Mouse (Mus musculus) limb, embryonic 15.5 days (tissue): ENCODE measurements around the gene Sppl2a. TPM values are rescaled to one million over a fixed set of nuclear protein-coding genes. Genes with fewer than 3 reads are reported as not detected.
A peak's percentile ranks its signal among the peaks of the same experiment; 100 is the strongest.

Experiments used
- ATAC-seq: fragments of 200-750 bp; cut with Nextera tagmentation; 2 replicates; pipeline ENCODE4 v1.8.0; 2017; ENCODE audit warnings: low read depth, moderate TSS enrichment; ENCODE audit not compliant: insufficient number of reproducible peaks, low FRiP score, low TSS enrichment
- H3K27ac ChIP-seq: fragments of 300-500 bp; sonication (generic); 2 replicates; pipeline ENCODE4 v1.5.1; 2015; ENCODE audit warnings: moderate library complexity, mild to moderate bottlenecking, inconsistent platforms
- H3K27me3 ChIP-seq: fragments of 300-500 bp; sonication (generic); 2 replicates; pipeline ENCODE4 v1.6.1; 2015; ENCODE audit warnings: inconsistent platforms
- H3K36me3 ChIP-seq: fragments of 300-500 bp; sonication (generic); 2 replicates; pipeline ENCODE4 v1.6.1; 2015; ENCODE audit warnings: inconsistent platforms
- H3K4me1 ChIP-seq: fragments of 300-500 bp; sonication (generic); 2 replicates; pipeline ENCODE4 v1.6.1; 2015; ENCODE audit warnings: inconsistent platforms
- H3K4me2 ChIP-seq: fragments of 300-500 bp; sonication (generic); 2 replicates; pipeline ENCODE4 v1.6.1; 2015; ENCODE audit warnings: mild to moderate bottlenecking, inconsistent platforms
- H3K4me3 ChIP-seq: fragments of 300-500 bp; sonication (generic); 2 replicates; pipeline ENCODE4 v1.5.1; 2015; ENCODE audit warnings: mild to moderate bottlenecking, inconsistent platforms
- H3K9ac ChIP-seq: fragments of 300-500 bp; sonication (generic); 2 replicates; pipeline ENCODE4 v1.6.1; 2015; ENCODE audit warnings: inconsistent platforms
- H3K9me3 ChIP-seq: fragments of 300-500 bp; sonication (generic); 2 replicates; pipeline ENCODE4 v1.6.1; 2016; ENCODE audit warnings: inconsistent platforms
- WGBS: fragments of 180-500 bp; shearing (Covaris S2); methylation state at CpG from one replicate; pipeline ENCODE4 v1.1.7; 2015; 5-methylcytosine and 5-hydroxymethylcytosine counted together
- polyA plus RNA-seq: library from polyadenylated mRNA; unstranded; fragments of >200 nt; fragmentation: Nextera tagmentation; extraction: Ambion mirVana; gene quantifications from 2 replicates; pipeline ENCODE4 v1.2.1, GENCODE M21; 2015

Sppl2a gene
- polyA plus RNA-seq, 1 experiment from 2014 or later, result 62.7 TPM

DNA sequence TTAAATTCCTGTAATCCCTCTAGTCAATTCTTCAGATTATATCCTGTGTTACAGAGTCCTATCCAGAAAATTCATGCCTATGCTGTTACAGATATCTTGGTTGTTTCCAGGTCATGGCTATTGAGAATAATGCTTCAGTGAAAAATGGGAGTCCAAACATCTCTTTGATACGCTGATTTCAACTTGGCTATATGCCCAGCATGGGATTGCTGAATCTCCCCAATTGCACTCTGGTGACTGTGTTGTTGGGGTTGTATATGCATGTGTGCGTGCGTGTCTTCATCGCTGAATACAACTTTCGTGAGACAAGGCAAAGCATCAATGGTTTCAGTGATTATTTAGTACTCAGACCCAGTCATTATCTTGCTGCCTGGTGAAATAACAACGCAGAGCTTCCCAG, 5.0 kb upstream of the Sppl2a start:
- Histone ChIP-seq H3K4me3 (no peak overlapping the region), H3K4me1 (peaks cover 3% of the 10 kb centered on the region; the same call in 1 of the 2 replicates), H3K36me3 (no peaks in the 10 kb centered on the region), H3K27ac (no peak overlapping the region), H3K4me2 (no peak overlapping the region), H3K9me3 (no peaks in the 10 kb centered on the region), H3K27me3 (no peaks in the 10 kb centered on the region), H3K9ac (no peak overlapping the region)
- 73% methylated on average over 6 of the region's 6 CpGs for WGBS
- ATAC-seq, result no peak

DNA sequence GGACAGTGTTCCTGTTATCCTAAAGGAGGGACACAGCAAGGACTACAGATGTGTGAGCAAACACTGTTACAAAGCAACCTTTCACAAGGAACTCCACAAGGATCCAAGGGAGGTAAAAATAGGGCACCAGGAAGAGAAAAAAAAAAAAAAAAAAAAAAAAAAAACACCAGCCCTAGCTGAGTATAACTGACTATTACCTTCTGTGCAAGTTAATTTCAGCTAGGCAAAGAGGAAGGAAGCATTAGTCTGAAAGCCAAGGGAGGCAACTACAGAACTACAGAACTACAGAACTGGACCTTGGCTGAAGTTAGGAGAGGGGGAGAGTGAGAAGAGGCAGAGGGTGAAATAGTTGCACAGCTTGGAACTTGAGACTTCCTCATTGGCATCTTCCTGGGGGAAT, 886 bp upstream of the Sppl2a start:
- 0 out of 2 replicates have a peak overlapping the region, but pooled peaks have one; percentile 61 for H3K4me3 ChIP-seq
- H3K4me1 ChIP-seq, result peaks cover 3% of the 10 kb centered on the region; the same call in 1 of the 2 replicates
- H3K27ac ChIP-seq, result peak overlapping the region; percentile 99
- H3K9me3 ChIP-seq, result no peaks in the 10 kb centered on the region
- H3K36me3 ChIP-seq, result peaks cover 4% of the 10 kb centered on the region; the same call in 1 of the 2 replicates
- H3K4me2 ChIP-seq, result no peak overlapping the region
- H3K9ac ChIP-seq, result no peak overlapping the region
- H3K27me3 ChIP-seq, result no peaks in the 10 kb centered on the region
- no peak for ATAC-seq

DNA sequence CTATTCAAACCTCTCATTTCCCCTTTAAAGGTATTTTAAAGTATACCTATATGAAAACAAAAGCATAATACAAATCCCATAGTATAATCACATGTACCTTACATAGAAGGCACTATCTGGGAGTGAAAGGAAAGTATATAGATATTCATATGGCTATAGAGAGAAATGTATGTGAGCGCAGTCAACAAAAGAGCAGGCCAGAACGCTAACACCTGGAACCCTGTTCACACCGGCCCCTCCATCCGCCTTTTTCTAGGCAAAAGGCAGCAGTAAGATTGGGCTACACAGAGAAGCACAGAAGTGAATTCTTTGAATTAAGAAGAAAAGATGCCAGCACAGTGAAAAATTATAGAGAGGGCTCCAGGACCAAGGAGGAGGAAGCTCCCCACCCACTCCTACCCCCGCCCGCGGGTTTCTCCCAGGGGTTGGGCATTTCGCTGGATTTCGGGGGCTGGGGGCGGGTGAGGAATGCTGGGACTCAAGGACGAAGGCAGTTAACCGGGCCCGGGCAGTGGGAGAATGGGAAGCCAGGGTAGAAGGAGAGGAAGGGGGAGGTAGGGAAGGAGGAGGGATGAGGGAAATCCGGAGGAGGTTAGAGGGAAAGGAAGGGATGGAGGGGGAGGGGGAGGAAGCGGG, 656 bp downstream of the Sppl2a start:
- no peaks in the 10 kb centered on the region for H3K9me3 ChIP-seq
- H3K27me3 ChIP-seq, result no peaks in the 10 kb centered on the region
- H3K9ac ChIP-seq, result peak overlapping the region; percentile 74
- 2% methylated on average over 14 of the region's 15 CpGs for WGBS
- H3K4me2 ChIP-seq, result peak overlapping the region; percentile 56
- H3K4me1 ChIP-seq, result peaks cover 3% of the 10 kb centered on the region; the same call in 1 of the 2 replicates
- peaks cover 4% of the 10 kb centered on the region for H3K36me3 ChIP-seq
- H3K27ac ChIP-seq, result peak overlapping the region; percentile 99
- peak overlapping the region; percentile 61 for H3K4me3 ChIP-seq
- peak; percentile 3; the same call in 1 of the 2 replicates for ATAC-seq

DNA sequence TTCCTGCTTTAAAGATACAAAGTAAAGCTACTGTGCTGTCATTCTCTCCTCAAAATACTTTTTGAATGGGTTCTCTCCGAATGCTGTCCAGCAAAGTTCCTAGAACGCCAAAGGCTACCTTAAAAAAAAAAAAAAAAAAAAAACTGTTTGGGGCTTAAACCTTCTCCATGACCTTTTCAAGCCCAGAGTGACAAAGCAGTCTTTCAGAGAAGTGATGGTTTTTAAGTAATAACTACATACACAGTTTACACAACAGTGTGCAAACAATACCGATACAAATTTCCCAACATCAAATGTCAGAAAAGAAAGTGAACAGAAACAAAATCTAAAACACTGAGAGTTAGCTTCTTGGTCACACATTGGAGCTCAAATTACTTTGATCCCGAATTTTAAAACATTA, 1.3 kb downstream of the Sppl2a start:
- peaks cover 3% of the 10 kb centered on the region; the same call in 1 of the 2 replicates for H3K4me1 ChIP-seq
- peak overlapping the region; percentile 56 for H3K4me2 ChIP-seq
- peak overlapping the region; percentile 61 for H3K4me3 ChIP-seq
- H3K27me3 ChIP-seq, result no peaks in the 10 kb centered on the region
- H3K36me3 ChIP-seq, result peaks cover 10% of the 10 kb centered on the region
- H3K9me3 ChIP-seq, result no peaks in the 10 kb centered on the region
- no peak overlapping the region for H3K9ac ChIP-seq
- peak overlapping the region; percentile 22; the same call in 1 of the 2 replicates for H3K27ac ChIP-seq
- no peak for ATAC-seq
- 49% methylated on average over 4 of the region's 4 CpGs for WGBS

DNA sequence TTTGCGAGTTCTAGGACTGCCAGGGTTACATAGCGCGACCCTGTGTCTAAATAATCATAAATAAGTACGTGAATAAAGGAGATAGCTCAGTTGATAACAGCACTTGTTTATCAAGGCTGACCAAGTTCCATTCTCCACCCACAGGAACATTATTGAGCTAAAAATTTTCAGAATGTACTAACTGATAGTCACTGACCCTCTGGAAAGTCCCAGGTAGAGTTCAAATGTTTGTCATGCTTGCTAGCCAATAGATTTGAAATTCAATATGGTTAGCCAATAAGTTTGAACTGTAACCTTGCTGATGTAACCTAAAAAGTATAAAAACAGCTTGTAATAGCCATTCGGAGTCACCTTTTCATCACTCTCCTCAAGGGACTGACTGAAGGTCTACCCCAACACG, 4.4 kb downstream of the Sppl2a start:
- ATAC-seq, result no peak
- Histone ChIP-seq H3K27me3 (no peaks in the 10 kb centered on the region), H3K4me1 (no peaks in the 10 kb centered on the region), H3K36me3 (peaks cover 22% of the 10 kb centered on the region), H3K9ac (no peak overlapping the region), H3K9me3 (no peaks in the 10 kb centered on the region), H3K4me2 (no peak overlapping the region), H3K4me3 (no peak overlapping the region), H3K27ac (no peak overlapping the region)
- 89% methylated on average over 6 of the region's 6 CpGs for WGBS

DNA sequence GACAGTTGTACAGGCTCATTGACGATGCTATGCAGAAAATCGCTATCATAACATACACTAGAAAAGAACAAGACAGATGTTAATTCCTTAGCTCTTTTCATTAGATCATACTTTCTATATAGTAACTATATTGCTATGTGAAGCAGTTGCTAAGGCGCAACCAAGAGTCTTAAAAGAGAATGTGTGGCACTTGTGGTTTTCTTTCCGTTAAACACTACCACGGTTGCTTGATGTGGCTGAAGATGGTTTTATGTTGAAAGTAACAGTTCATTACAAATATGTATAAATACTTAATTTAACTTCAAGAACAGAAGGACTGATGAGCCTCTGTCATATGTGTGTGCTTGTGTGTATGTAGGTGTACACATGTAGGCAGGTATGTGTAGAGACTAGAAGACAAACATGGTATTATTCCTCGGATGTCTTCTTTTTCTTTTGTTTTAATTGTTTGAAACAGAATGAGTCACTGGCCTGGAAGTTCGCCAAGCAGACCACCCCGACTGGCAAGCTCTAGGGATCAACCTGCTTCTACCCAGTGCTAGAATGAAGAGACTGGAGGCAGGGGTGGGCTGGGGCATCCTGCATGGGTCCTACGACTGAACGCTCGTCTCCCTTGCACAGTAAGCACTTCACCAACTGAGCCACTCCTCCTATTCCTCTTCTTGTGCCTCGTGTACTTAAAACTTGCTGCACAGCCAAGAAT, 12.5 kb downstream of the Sppl2a start:
- ATAC-seq, result no peak
- H3K4me1 ChIP-seq, result no peaks in the 10 kb centered on the region
- H3K9ac ChIP-seq, result no peak overlapping the region
- peaks cover 61% of the 10 kb centered on the region for H3K36me3 ChIP-seq
- H3K27ac ChIP-seq, result no peak overlapping the region
- H3K9me3 ChIP-seq, result no peaks in the 10 kb centered on the region
- H3K27me3 ChIP-seq, result no peaks in the 10 kb centered on the region
- WGBS, result 88% methylated on average over 12 of the region's 12 CpGs
- no peak overlapping the region for H3K4me3 ChIP-seq
- H3K4me2 ChIP-seq, result no peak overlapping the region

DNA sequence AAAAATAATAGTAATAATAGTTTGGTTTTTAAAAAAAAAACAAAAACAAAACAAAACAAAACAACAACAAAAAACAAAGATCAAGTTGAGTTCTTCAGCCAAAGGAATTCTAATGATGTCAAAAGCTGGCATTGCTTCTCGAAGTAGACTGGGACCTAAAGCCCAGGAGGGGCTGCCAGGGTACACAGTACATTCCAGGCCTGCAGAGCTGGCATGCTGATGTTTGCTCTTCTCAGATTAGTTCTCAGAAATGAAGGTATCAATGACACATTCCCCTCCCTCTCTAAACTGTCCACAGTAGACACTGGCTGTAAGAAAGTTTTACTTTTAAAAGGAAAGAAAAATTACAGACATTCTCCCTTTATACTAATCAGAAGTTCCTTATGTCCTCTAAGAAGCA, 16.8 kb downstream of the Sppl2a start:
- 67% methylated on average over 1 of the region's 1 CpGs for WGBS
- H3K4me1 ChIP-seq, result no peaks in the 10 kb centered on the region
- no peak for ATAC-seq
- no peak overlapping the region for H3K4me3 ChIP-seq
- H3K36me3 ChIP-seq, result peaks cover 54% of the 10 kb centered on the region
- no peak overlapping the region for H3K9ac ChIP-seq
- H3K27ac ChIP-seq, result no peak overlapping the region
- no peaks in the 10 kb centered on the region for H3K27me3 ChIP-seq
- no peak overlapping the region for H3K4me2 ChIP-seq
- no peaks in the 10 kb centered on the region for H3K9me3 ChIP-seq

DNA sequence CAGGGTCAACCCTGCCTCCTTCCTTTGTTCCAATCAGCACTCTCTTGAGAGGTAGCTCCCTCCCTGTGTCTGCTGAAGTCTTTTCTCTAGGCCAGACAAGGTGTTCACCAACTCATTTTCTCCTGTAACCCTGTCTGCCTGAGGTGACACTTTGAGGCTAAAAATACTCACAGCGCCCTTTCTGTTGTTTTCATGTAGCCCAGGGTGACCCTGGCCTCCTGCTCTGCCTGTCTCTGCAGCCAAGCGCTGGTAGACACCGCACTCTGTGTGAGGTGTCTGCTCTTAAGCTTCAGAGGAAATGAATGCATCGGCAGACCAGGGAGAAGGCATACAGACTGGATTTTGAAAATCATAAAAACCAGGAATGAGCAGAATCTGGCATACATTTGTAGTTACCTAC, 18.9 kb downstream of the Sppl2a start:
- WGBS, result 64% methylated on average over 4 of the region's 4 CpGs
- H3K4me2 ChIP-seq, result no peak overlapping the region

DNA sequence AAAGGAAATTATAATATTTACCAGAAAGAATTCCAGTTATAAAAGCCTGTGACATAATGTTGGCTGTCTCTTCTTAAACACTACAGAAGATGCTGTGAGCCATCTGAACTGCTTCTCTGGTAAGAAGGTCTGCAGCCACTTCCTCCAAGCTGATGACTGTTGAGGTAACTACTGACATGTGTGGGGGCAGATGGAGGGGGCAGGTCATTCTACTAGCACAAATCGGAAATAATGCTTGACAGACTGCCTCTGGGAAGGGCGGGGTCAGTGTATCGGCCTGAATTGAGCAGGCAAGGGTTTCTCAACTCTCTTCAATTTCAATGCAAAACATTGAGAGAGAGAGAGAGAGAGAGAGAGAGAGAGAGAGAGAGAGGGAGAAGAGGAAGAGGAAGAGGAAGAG, 28.9 kb downstream of the Sppl2a start:
- 69% methylated on average over 3 of the region's 3 CpGs for WGBS
- no peak overlapping the region for H3K9ac ChIP-seq

More for the DNA sequence above, 18.9 kb downstream of the Sppl2a start:
- ATAC-seq, result no peak
- no peaks in the 10 kb centered on the region for H3K27me3 ChIP-seq
- H3K27ac ChIP-seq, result no peak overlapping the region
- H3K36me3 ChIP-seq, result peaks cover 44% of the 10 kb centered on the region
- H3K4me3 ChIP-seq, result no peak overlapping the region
- H3K4me1 ChIP-seq, result no peaks in the 10 kb centered on the region
- H3K9me3 ChIP-seq, result no peaks in the 10 kb centered on the region
- no peak overlapping the region for H3K9ac ChIP-seq

DNA sequence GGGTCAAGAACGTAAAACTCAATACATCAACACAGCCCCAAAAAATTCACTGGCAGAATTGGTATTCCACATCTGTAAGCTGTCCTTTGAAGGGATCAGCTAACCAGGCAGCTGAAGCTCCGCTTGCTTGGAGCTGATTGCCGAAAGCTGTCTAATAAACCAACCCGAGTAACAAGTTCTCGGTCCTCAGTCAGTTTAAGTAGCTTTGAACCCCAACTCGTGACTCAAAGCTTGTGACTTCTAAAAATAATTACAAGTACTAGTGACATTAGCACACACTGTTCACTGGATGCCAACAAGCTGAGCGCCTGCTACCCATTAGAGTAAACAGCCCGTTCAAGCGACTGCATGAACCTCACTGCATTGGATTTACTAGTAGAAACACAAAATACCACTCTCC, 35.5 kb downstream of the Sppl2a start:
- no peaks in the 10 kb centered on the region for H3K27me3 ChIP-seq
- ATAC-seq, result no peak
- WGBS, result 64% methylated on average over 9 of the region's 9 CpGs

More for the DNA sequence above, 28.9 kb downstream of the Sppl2a start:
- Histone ChIP-seq H3K4me2 (no peak overlapping the region), H3K4me1 (no peaks in the 10 kb centered on the region), H3K36me3 (peaks cover 27% of the 10 kb centered on the region), H3K27ac (no peak overlapping the region), H3K27me3 (no peaks in the 10 kb centered on the region), H3K9me3 (no peaks in the 10 kb centered on the region), H3K4me3 (no peak overlapping the region)
- ATAC-seq, result no peak

DNA sequence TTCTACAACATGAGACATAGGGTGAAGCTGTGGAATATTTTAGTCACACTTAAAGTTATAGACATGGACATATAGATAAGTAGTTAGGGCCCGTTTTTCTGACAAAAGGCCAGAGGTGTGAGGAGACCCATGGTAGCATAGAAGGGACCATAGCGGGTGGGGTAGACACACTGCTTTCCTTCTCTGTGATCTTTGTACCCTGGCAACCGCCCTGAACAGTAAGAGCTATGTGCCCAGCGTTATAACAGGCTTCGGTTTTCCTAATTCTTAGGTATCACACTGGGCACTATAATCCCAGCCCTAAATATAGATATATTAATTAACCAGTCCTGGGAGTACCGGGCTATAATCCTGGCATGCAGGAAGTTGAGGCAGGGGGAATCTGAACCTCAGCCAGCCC, 36.1 kb downstream of the Sppl2a start:
- Histone ChIP-seq H3K9me3 (no peaks in the 10 kb centered on the region), H3K27ac (no peak overlapping the region), H3K4me3 (no peak overlapping the region), H3K4me2 (no peak overlapping the region), H3K4me1 (no peaks in the 10 kb centered on the region), H3K9ac (no peak overlapping the region), H3K27me3 (no peaks in the 10 kb centered on the region), H3K36me3 (peaks cover 36% of the 10 kb centered on the region)
- no peak for ATAC-seq
- 82% methylated on average over 6 of the region's 6 CpGs for WGBS

More for the DNA sequence above, 35.5 kb downstream of the Sppl2a start:
- H3K36me3 ChIP-seq, result peaks cover 42% of the 10 kb centered on the region
- H3K4me1 ChIP-seq, result no peaks in the 10 kb centered on the region
- H3K9ac ChIP-seq, result no peak overlapping the region
- H3K4me2 ChIP-seq, result no peak overlapping the region
- H3K9me3 ChIP-seq, result no peaks in the 10 kb centered on the region
- H3K4me3 ChIP-seq, result no peak overlapping the region
- H3K27ac ChIP-seq, result no peak overlapping the region

DNA sequence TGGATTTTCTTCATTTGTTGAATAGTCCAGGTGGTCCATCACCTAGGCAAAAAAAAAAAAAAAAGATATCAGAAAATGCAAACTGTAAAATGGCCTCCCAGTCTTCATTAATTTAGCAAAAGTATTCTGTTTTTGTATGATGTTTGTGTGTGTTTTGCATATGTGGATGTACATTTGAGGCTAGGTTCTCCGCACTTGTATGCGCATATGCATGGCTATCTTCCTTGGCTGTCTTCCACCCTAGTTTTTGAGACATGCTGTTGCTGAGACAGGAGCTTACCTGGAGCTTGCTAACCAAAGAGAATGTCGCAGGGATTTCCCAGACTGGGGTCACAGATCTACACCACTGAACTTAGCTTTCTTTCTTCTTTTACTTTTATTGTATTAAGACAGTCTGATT, 38.8 kb downstream of the Sppl2a start:
- Histone ChIP-seq H3K27me3 (no peaks in the 10 kb centered on the region), H3K27ac (no peak overlapping the region), H3K4me1 (no peaks in the 10 kb centered on the region), H3K9me3 (no peaks in the 10 kb centered on the region), H3K4me3 (no peak overlapping the region), H3K36me3 (peaks cover 17% of the 10 kb centered on the region), H3K9ac (no peak overlapping the region), H3K4me2 (no peak overlapping the region)
- no peak for ATAC-seq
- WGBS, result 92% methylated on average over 3 of the region's 3 CpGs
